ENCODE assay signal across 8 mouse cellular contexts in the genomic region with DNA sequence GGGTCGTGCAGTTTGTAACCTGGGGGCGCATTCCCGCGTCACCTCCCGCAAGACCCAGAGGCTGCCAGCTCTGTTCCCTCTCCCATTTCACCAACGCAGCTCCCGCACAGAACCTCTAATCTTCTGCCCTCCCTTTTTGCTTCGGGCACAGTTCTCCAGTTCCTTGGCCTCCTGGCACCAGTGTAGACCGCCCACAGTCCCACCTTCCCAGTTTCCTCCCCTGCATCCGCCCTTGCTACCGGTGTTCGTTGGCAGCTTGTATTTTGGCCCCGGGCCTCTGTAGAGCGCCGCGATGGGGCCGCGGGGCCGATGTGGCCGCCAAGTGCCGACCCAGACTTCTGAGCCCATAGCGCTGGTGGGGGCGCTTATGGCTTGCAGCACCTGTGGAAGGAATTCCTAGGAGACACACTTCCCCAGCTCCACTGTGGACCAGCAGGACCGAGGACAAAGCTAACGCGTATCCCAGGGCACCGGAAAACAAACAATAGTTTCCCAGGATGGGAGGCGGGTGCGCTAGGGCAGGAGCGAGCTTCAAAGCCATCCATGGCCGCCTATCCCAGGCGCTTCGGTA. TPM values are rescaled to one million over a fixed set of nuclear protein-coding genes. Genes with fewer than 3 reads are reported as not detected.
DNase-seq lines count a peak whose midpoint lies in the region; ATAC-seq and TF ChIP-seq lines count a peak whose summit lies in the region.

A gene (minus strand): TSS at position 452 of the 571 bp plus-strand sequence.

- H3K4me2 ChIP-seq in forebrain, embryonic 12.5 days: peak within 1 kb of the TSS; percentile 67
- H3K4me2 ChIP-seq in hindbrain, embryonic 13.5 days: peak within 1 kb of the TSS; percentile 61
- peak within 1 kb of the TSS; percentile 77 for H3K4me2 ChIP-seq in liver, embryonic 11.5 days
- H3K4me2 ChIP-seq in myocyte (ENCODE audit: low read depth): peak within 1 kb of the TSS; percentile 4

- H3K27me3 ChIP-seq in spleen, adult 2 months (ENCODE audit: control insufficient read depth, insufficient read depth, low read length): peaks cover 9% of the 10 kb centered on the region
- peaks cover 49% of the 10 kb centered on the region for H3K27me3 ChIP-seq in forebrain, embryonic 12.5 days
- H3K27me3 ChIP-seq in hindbrain, embryonic 13.5 days: peaks cover 56% of the 10 kb centered on the region
- H3K27me3 ChIP-seq in liver, embryonic 11.5 days (replicated peaks; ENCODE audit: control insufficient read depth, insufficient read depth, low read length): peaks cover 43% of the 10 kb centered on the region
- peaks cover 48% of the 10 kb centered on the region for H3K27me3 ChIP-seq in myocyte (ENCODE audit: control insufficient read depth, insufficient read depth, insufficient read length)

- H3K27ac ChIP-seq in spleen, adult 2 months (ENCODE audit: insufficient read depth, low read length): no peak within 1 kb of the TSS
- no peak within 1 kb of the TSS for H3K27ac ChIP-seq in forebrain, embryonic 12.5 days
- no peak within 1 kb of the TSS for H3K27ac ChIP-seq in hindbrain, embryonic 13.5 days
- no peak within 1 kb of the TSS for H3K27ac ChIP-seq in liver, embryonic 11.5 days (ENCODE audit: low read depth, low read length)

- ATAC-seq in forebrain, embryonic 12.5 days (ENCODE audit: low FRiP score): no peak
- no peak for ATAC-seq in hindbrain, embryonic 13.5 days (ENCODE audit: low FRiP score)
- peak; percentile 13 for ATAC-seq in liver, embryonic 11.5 days (replicated peaks; ENCODE audit: low FRiP score)

- H3ac ChIP-seq in myocyte (ENCODE audit: control insufficient read depth, insufficient read length): no peak within 1 kb of the TSS

- DNase-seq in spleen, adult 2 months (ENCODE audit: low read depth in 1 of 2, low spot score in 2 of 2): no peak
- no peak for DNase-seq in spleen, adult 18-20 months
- DNase-seq in liver, embryonic 11.5 days (ENCODE audit: low spot score): peak; percentile 56
- DNase-seq in left cerebral cortex, postnatal 4 days: no peak
- no peak for DNase-seq in frontal cortex, postnatal 25 days (ENCODE audit: low spot score in 2 of 2)

- WGBS in spleen, adult 2 months: 3% methylated on average over 33 of the region's 33 CpGs
- WGBS in forebrain, embryonic 12.5 days: under 1% methylated on average over 33 of the region's 33 CpGs
- 1% methylated on average over 33 of the region's 33 CpGs for WGBS in hindbrain, embryonic 13.5 days
- 1% methylated on average over 33 of the region's 33 CpGs for WGBS in liver, embryonic 11.5 days

- no peaks in the 10 kb centered on the region for H3K9me3 ChIP-seq in forebrain, embryonic 12.5 days
- H3K9me3 ChIP-seq in hindbrain, embryonic 13.5 days: no peaks in the 10 kb centered on the region
- no peaks in the 10 kb centered on the region for H3K9me3 ChIP-seq in liver, embryonic 11.5 days (ENCODE audit: control insufficient read depth, low read length)

- intact Hi-C loops in left cerebral cortex, postnatal 4 days (cut with DNase I): no loop called here

- H3K4me1 ChIP-seq in spleen, adult 2 months (ENCODE audit: control insufficient read depth, insufficient read depth, insufficient read length): peaks cover 6% of the 10 kb centered on the region
- H3K4me1 ChIP-seq in forebrain, embryonic 12.5 days: peaks cover 23% of the 10 kb centered on the region
- H3K4me1 ChIP-seq in hindbrain, embryonic 13.5 days (replicated peaks): peaks cover 31% of the 10 kb centered on the region
- H3K4me1 ChIP-seq in liver, embryonic 11.5 days (replicated peaks; ENCODE audit: control insufficient read depth, insufficient read depth, low read length): peaks cover 26% of the 10 kb centered on the region

- peak within 1 kb of the TSS; percentile 36; the same call in 1 of the 2 replicates for H3K9ac ChIP-seq in forebrain, embryonic 12.5 days
- H3K9ac ChIP-seq in hindbrain, embryonic 13.5 days: peak within 1 kb of the TSS; percentile 63
- peak within 1 kb of the TSS; percentile 54; the same call in 1 of the 2 replicates for H3K9ac ChIP-seq in liver, embryonic 11.5 days (ENCODE audit: low read depth, low read length)

- no peak for TF ChIP-seq POLR2A in spleen, adult 2 months (IDR thresholded peaks at IDR 0.05; ENCODE audit: low read depth, low read length)
- no peak for TF ChIP-seq POLR2A in myocyte (IDR thresholded peaks at IDR 0.05; ENCODE audit: insufficient read length, low read depth)

- H3K4me3 ChIP-seq in spleen, adult 2 months (ENCODE audit: extremely low read depth, insufficient read depth, insufficient read length): peak within 1 kb of the TSS; percentile 24; the same call in 1 of the 2 replicates
- peak within 1 kb of the TSS; percentile 38 for H3K4me3 ChIP-seq in forebrain, embryonic 12.5 days (replicated peaks)
- H3K4me3 ChIP-seq in hindbrain, embryonic 13.5 days: peak within 1 kb of the TSS; percentile 37
- H3K4me3 ChIP-seq in liver, embryonic 11.5 days (ENCODE audit: low read depth, low read length): peak within 1 kb of the TSS; percentile 51
- no peak within 1 kb of the TSS for H3K4me3 ChIP-seq in myocyte

- no peaks in the 10 kb centered on the region for H3K79me2 ChIP-seq in myocyte (ENCODE audit: control insufficient read depth, insufficient read depth)

- no peak for TF ChIP-seq CTCF in spleen, adult 2 months (IDR thresholded peaks at IDR 0.05; ENCODE audit: extremely low read depth, insufficient read depth, insufficient read length, insufficient replicate concordance)

- H3K36me3 ChIP-seq in spleen, adult 2 months (ENCODE audit: control insufficient read depth, insufficient read depth, low read length): no peaks in the 10 kb centered on the region
- H3K36me3 ChIP-seq in forebrain, embryonic 12.5 days (replicated peaks): no peaks in the 10 kb centered on the region
- H3K36me3 ChIP-seq in hindbrain, embryonic 13.5 days: no peaks in the 10 kb centered on the region
- H3K36me3 ChIP-seq in liver, embryonic 11.5 days (ENCODE audit: control insufficient read depth, insufficient read depth, low read length): no peaks in the 10 kb centered on the region
- no peaks in the 10 kb centered on the region for H3K36me3 ChIP-seq in myocyte (ENCODE audit: control insufficient read depth, insufficient read depth)

TF ChIP-seq in myocyte, 11 proteins besides CTCF, POLR2A, EP300 and RAD21:
- no peak for TF ChIP-seq MYOG (IDR thresholded peaks at IDR 0.05; ENCODE audit: control insufficient read depth in 1 of 3, insufficient read depth in 1 of 3, insufficient read length in 2 of 3, low read depth in 2 of 3)
- TF ChIP-seq TCF3 (IDR thresholded peaks at IDR 0.05; ENCODE audit: insufficient read length, low read depth): no peak
- TF ChIP-seq MAX (IDR thresholded peaks at IDR 0.05; ENCODE audit: low read depth): no peak
- no peak for TF ChIP-seq MYOD1 (IDR thresholded peaks at IDR 0.05; ENCODE audit: control insufficient read depth in 1 of 3, insufficient read length in 2 of 3, low read depth in 2 of 3)
- TF ChIP-seq TCF12 (IDR thresholded peaks at IDR 0.05; ENCODE audit: insufficient read depth, poor library complexity, severe bottlenecking): no peak

RNA-seq across cellular contexts. Expression of the gene that starts here (rescaled TPM):
- 1.5 and 1.6 TPM in 2 replicates for polyA plus RNA-seq in spleen, adult 2 months (2012; rRNA removed)
- polyA plus RNA-seq in forebrain, embryonic 12.5 days (2016; fragmentation: Nextera tagmentation; extraction: Ambion mirVana): 1.1 TPM in 2 replicates
- polyA plus RNA-seq in hindbrain, embryonic 13.5 days (2015; fragmentation: Nextera tagmentation; extraction: Ambion mirVana): 2.4 and 3.4 TPM in 2 replicates
- 0.43 and 0.71 TPM in 2 replicates for polyA plus RNA-seq in liver, embryonic 11.5 days (2014; fragmentation: Nextera tagmentation; extraction: Ambion mirVana)
- not detected for polyA plus RNA-seq in myocyte (2012; fragmentation: generic; extraction: Trizol)
- 1 to 10 TPM; 1.8 to 1.9 TPM for total RNA-seq in left cerebral cortex, postnatal 4 days (2021)

Comparison
In these comparisons a context has a peak if more than half of its experiments do, and no peak if none do; other contexts are left out.
1. Peak in DNase-seq, ATAC-seq, H3K4me3 ChIP-seq, H3K9ac ChIP-seq and H3K4me2 ChIP-seq in liver, embryonic 11.5 days; RNA of the gene not detected or under 1 TPM.
2. H3K4me2 ChIP-seq: peak in every context shown above with its lines; median percentile 77 in liver, embryonic 11.5 days; 67 in forebrain, embryonic 12.5 days; 61 in hindbrain, embryonic 13.5 days; 4 in myocyte.